Mouse (Mus musculus): Measurements from ENCODE around the gene Thsd4. TPM values are rescaled to one million over a fixed set of nuclear protein-coding genes. Genes with fewer than 3 reads are reported as not detected.

The Thsd4 gene
- total and polyA plus RNA-seq, 2 experiments from 2014 or later: 4.8 to 45.0 TPM

DNA sequence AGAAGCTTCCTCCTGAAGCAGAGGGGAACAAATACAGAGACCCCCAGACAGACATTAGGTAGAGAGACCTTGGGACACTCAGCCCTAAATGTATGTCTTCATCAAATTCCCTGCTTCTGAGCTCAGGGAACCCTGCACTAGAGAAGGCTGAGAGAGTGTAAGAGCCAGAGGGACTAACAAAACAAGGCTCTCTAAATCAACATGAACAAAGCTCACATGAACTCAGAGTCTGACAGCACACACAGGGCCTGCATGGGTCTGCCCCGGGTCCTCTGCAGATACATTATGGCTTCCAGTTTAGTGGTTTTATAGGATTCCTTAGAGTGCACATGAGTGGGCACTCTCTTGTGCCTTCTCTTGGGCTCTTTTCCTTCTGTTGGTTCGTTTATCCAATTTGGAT is 140.8 kb downstream of the Thsd4 start:
- H3K9me3 ChIP-seq (replicated peaks; ENCODE audit: control insufficient read depth, low read length): no peaks in the 10 kb centered on the region
- DNase-seq (ENCODE audit: low spot score) (no peak), ATAC-seq (ENCODE audit: insufficient read depth, low read depth) (no peak)
- H3K27me3 ChIP-seq (ENCODE audit: control insufficient read depth, insufficient read depth, low read length): no peaks in the 10 kb centered on the region
- no peaks in the 10 kb centered on the region for H3K36me3 ChIP-seq (replicated peaks; ENCODE audit: control insufficient read depth, insufficient read depth, low read length)
- H3K27ac ChIP-seq (ENCODE audit: low read depth): no peak overlapping the region
- TF ChIP-seq CTCF (IDR thresholded peaks at IDR 0.05; ENCODE audit: low read depth) (no peak), EP300 (IDR thresholded peaks at IDR 0.05; ENCODE audit: low read depth) (no peak)
- H3K4me3 ChIP-seq (ENCODE audit: low read depth, low read length): no peak overlapping the region
- no peak overlapping the region for H3K9ac ChIP-seq (replicated peaks; ENCODE audit: low read depth, low read length)
- 73% methylated on average over 2 of the region's 2 CpGs for WGBS
- no peaks in the 10 kb centered on the region for H3K4me1 ChIP-seq (ENCODE audit: control insufficient read depth, insufficient read depth)
- no peak overlapping the region for H3K4me2 ChIP-seq (ENCODE audit: low read depth, low read length)

DNA sequence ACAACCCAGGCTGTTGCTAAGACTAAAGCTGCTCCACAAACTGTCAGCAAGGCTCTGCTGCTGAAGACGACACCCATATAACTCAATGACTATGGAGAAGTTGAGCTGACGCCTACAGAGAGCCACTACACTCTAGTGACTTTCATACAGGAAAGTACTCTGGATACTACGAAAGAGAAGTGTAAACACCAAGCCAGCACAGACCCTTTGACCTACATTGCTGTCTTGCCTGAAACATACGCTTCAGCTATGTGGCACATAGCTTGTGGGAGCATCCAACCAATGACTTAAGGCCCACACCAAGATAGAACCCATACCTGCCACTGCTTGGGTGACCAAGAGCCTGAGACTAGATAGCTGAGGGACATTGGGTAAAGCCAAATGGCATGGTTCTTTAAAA is 141.3 kb downstream of the Thsd4 start:
- no peak overlapping the region for H3K4me2 ChIP-seq (ENCODE audit: low read depth, low read length)
- ATAC-seq (ENCODE audit: insufficient read depth, low read depth): no peak
- 71% methylated on average over 4 of the region's 4 CpGs for WGBS

DNA sequence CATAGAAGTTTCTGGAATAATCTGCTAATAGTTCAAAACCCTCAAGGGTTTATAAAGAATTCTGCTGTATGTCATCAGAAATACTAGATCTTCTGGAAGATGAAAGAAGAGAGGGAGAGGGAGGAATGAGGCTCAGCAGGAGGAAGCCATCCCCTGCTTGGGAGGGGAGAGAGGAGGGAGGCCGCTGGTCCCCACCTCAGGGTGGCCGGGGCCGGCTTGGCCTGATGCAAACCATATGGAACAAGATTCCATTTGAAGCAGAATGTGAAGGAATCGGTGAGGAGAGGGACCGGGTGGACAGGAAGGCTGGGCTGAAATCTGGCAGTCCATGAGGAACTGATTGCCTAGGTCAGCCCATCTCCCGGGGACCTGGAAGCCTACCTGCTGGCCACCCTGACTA is 143.6 kb downstream of the Thsd4 start:
- Histone ChIP-seq H3K4me2 (ENCODE audit: low read depth, low read length) (no peak overlapping the region), H3K4me3 (ENCODE audit: low read depth, low read length) (no peak overlapping the region), H3K36me3 (replicated peaks; ENCODE audit: control insufficient read depth, insufficient read depth, low read length) (no peaks in the 10 kb centered on the region), H3K27ac (ENCODE audit: low read depth) (no peak overlapping the region), H3K27me3 (ENCODE audit: control insufficient read depth, insufficient read depth, low read length) (no peaks in the 10 kb centered on the region), H3K4me1 (ENCODE audit: control insufficient read depth, insufficient read depth) (no peaks in the 10 kb centered on the region), H3K9ac (replicated peaks; ENCODE audit: low read depth, low read length) (no peak overlapping the region), H3K9me3 (replicated peaks; ENCODE audit: control insufficient read depth, low read length) (no peaks in the 10 kb centered on the region)
- no peak for TF ChIP-seq CTCF (IDR thresholded peaks at IDR 0.05; ENCODE audit: low read depth)
- no peak for TF ChIP-seq EP300 (IDR thresholded peaks at IDR 0.05; ENCODE audit: low read depth)
- DNase-seq (ENCODE audit: low spot score) (no peak), ATAC-seq (ENCODE audit: insufficient read depth, low read depth) (no peak)
- WGBS: 78% methylated on average over 6 of the region's 6 CpGs

More for the DNA sequence above, 141.3 kb downstream of the Thsd4 start:
- no peaks in the 10 kb centered on the region for H3K27me3 ChIP-seq (ENCODE audit: control insufficient read depth, insufficient read depth, low read length)
- TF ChIP-seq CTCF (IDR thresholded peaks at IDR 0.05; ENCODE audit: low read depth) (no peak), EP300 (IDR thresholded peaks at IDR 0.05; ENCODE audit: low read depth) (no peak)
- no peaks in the 10 kb centered on the region for H3K4me1 ChIP-seq (ENCODE audit: control insufficient read depth, insufficient read depth)
- H3K27ac ChIP-seq (ENCODE audit: low read depth): no peak overlapping the region
- H3K36me3 ChIP-seq (replicated peaks; ENCODE audit: control insufficient read depth, insufficient read depth, low read length): no peaks in the 10 kb centered on the region
- no peaks in the 10 kb centered on the region for H3K9me3 ChIP-seq (replicated peaks; ENCODE audit: control insufficient read depth, low read length)
- H3K4me3 ChIP-seq (ENCODE audit: low read depth, low read length): no peak overlapping the region
- no peak for DNase-seq (ENCODE audit: low spot score)
- no peak overlapping the region for H3K9ac ChIP-seq (replicated peaks; ENCODE audit: low read depth, low read length)

DNA sequence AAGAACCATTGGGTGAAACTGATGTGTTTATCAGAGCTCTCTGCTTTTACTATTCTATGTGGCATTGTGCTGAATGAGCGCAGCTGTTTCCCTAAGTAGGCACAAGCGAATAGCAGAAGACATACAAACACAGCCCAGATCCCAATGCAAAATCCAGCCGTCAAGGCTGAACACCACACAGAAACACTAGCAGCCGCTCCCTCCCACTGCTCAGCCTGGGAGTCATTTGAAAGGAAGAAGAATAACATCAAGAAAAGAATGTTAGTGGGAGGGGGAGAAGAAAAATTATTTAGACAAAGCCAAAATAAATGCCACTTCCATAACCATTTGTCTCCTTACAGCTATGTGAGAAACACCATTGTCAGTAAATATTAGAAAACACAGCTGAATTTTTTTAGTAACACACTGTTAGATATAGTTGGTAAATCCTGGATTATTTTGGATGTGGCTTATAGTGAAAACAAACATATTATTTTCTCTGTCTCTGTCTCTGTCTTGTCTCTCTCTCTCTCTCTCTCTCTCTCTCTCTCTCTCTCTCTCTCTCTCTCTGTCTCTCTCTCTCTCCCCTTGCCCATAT is 148.6 kb downstream of the Thsd4 start:
- Histone ChIP-seq H3K4me1 (ENCODE audit: control insufficient read depth, insufficient read depth) (no peaks in the 10 kb centered on the region), H3K36me3 (replicated peaks; ENCODE audit: control insufficient read depth, insufficient read depth, low read length) (no peaks in the 10 kb centered on the region; the same call in 1 of the 2 replicates), H3K4me3 (ENCODE audit: low read depth, low read length) (no peak overlapping the region), H3K9ac (replicated peaks; ENCODE audit: low read depth, low read length) (no peak overlapping the region), H3K27me3 (ENCODE audit: control insufficient read depth, insufficient read depth, low read length) (no peaks in the 10 kb centered on the region), H3K4me2 (ENCODE audit: low read depth, low read length) (no peak overlapping the region), H3K27ac (ENCODE audit: low read depth) (no peak overlapping the region), H3K9me3 (replicated peaks; ENCODE audit: control insufficient read depth, low read length) (no peaks in the 10 kb centered on the region)
- DNase-seq (ENCODE audit: low spot score) (no peak), ATAC-seq (ENCODE audit: insufficient read depth, low read depth) (no peak)
- 60% methylated on average over 4 of the region's 4 CpGs for WGBS
- TF ChIP-seq EP300 (IDR thresholded peaks at IDR 0.05; ENCODE audit: low read depth) (no peak), CTCF (IDR thresholded peaks at IDR 0.05; ENCODE audit: low read depth) (no peak)

DNA sequence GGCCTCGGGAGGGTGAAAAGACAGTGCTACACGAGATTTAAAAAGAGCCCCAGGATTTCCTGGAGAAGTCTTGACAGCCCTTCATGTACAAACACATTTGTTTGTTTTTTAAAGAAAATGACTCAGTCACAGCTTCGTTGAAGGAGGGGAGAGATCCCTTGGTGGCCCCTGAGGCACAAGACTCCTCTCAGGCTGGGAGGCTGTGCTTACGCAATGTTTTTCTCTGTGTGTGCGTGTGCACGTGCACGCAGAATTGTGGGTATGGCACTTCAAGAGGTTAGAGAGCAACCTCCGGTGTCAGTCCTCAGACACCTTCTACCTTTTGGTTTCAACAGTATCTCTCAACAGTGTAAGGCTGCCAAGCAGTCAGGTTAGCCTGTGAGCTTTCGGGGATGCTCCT is 153.3 kb downstream of the Thsd4 start:
- Histone ChIP-seq H3K4me1 (ENCODE audit: control insufficient read depth, insufficient read depth) (peaks cover 12% of the 10 kb centered on the region), H3K9ac (replicated peaks; ENCODE audit: low read depth, low read length) (no peak overlapping the region), H3K4me2 (ENCODE audit: low read depth, low read length) (no peak overlapping the region), H3K4me3 (ENCODE audit: low read depth, low read length) (no peak overlapping the region), H3K27me3 (ENCODE audit: control insufficient read depth, insufficient read depth, low read length) (no peaks in the 10 kb centered on the region), H3K36me3 (replicated peaks; ENCODE audit: control insufficient read depth, insufficient read depth, low read length) (no peaks in the 10 kb centered on the region; the same call in 1 of the 2 replicates), H3K9me3 (replicated peaks; ENCODE audit: control insufficient read depth, low read length) (no peaks in the 10 kb centered on the region), H3K27ac (ENCODE audit: low read depth) (no peak overlapping the region)
- DNase-seq (ENCODE audit: low spot score) (no peak), ATAC-seq (ENCODE audit: insufficient read depth, low read depth) (no peak)
- TF ChIP-seq EP300 (IDR thresholded peaks at IDR 0.05; ENCODE audit: low read depth) (no peak), CTCF (IDR thresholded peaks at IDR 0.05; ENCODE audit: low read depth) (no peak)
- WGBS: 64% methylated on average over 9 of the region's 9 CpGs
